Mouse (Mus musculus) myocyte (in vitro differentiated cells): ENCODE measurements around the gene Arhgef28. TPM values are rescaled to one million over a fixed set of nuclear protein-coding genes. Genes with fewer than 3 reads are reported as not detected.

Source experiments
- H3K27me3 ChIP-seq: one replicate; pipeline ENCODE4 v1.6.1; 2011; ENCODE audit not compliant: control insufficient read depth, insufficient read depth, insufficient read length
- H3K36me3 ChIP-seq: one replicate; pipeline ENCODE4 v1.6.1; 2011; ENCODE audit not compliant: control insufficient read depth, insufficient read depth
- H3K4me2 ChIP-seq: one replicate; pipeline ENCODE4 v1.6.1; 2011; ENCODE audit warnings: low read depth, control low read depth
- H3K4me3 ChIP-seq: one replicate; pipeline ENCODE4 v1.5.1; 2011; ENCODE audit warnings: mild to moderate bottlenecking, control low read depth, moderate library complexity
- H3K79me2 ChIP-seq: one replicate; pipeline ENCODE4 v1.6.1; 2011; ENCODE audit not compliant: control insufficient read depth, insufficient read depth
- H3ac ChIP-seq: one replicate; pipeline ENCODE4 v1.6.1; 2011; ENCODE audit not compliant: control insufficient read depth, insufficient read length
- CEBPB ChIP-seq: IDR thresholded peaks from 2 replicates; pipeline ENCODE4 v1.6.1; 2011; ENCODE audit warnings: mild to moderate bottlenecking, moderate library complexity; ENCODE audit not compliant: poor library complexity, insufficient read depth, severe bottlenecking
- E2F4 ChIP-seq: IDR thresholded peaks from one replicate; pipeline ENCODE4 v1.6.1; 2011; ENCODE audit warnings: mild to moderate bottlenecking, control low read depth, moderate library complexity; ENCODE audit not compliant: insufficient read depth
- MAX ChIP-seq: IDR thresholded peaks from one replicate; pipeline ENCODE4 v1.6.1; 2011; ENCODE audit warnings: low read depth, mild to moderate bottlenecking, control low read depth
- MYOD1 ChIP-seq, 3 experiments: IDR thresholded peaks; one replicate each; pipeline ENCODE4 v1.6.1; 2011; ENCODE audit warnings: control low read depth in 2 of 3, low read depth in 2 of 3, mild to moderate bottlenecking in 2 of 3, moderate library complexity in 1 of 3; ENCODE audit not compliant: insufficient read length in 2 of 3, control insufficient read depth in 1 of 3
- MYOG ChIP-seq, 3 experiments: IDR thresholded peaks; one replicate each; pipeline ENCODE4 v1.6.1; 2011; ENCODE audit warnings: control low read depth in 2 of 3, low read depth in 2 of 3, mild to moderate bottlenecking in 2 of 3; ENCODE audit not compliant: insufficient read length in 2 of 3, control insufficient read depth in 1 of 3, insufficient read depth in 1 of 3
- POLR2A ChIP-seq: IDR thresholded peaks from one replicate; pipeline ENCODE4 v1.6.1; 2011; ENCODE audit warnings: low read depth, mild to moderate bottlenecking, control low read depth, moderate library complexity; ENCODE audit not compliant: insufficient read length
- POLR2AphosphoS2 ChIP-seq: IDR thresholded peaks from one replicate; pipeline ENCODE4 v1.6.1; 2011; ENCODE audit warnings: low read depth, control low read depth; ENCODE audit not compliant: insufficient read length
- REST ChIP-seq: IDR thresholded peaks from one replicate; pipeline ENCODE4 v1.6.1; 2011; ENCODE audit warnings: mild to moderate bottlenecking, control low read depth, moderate library complexity; ENCODE audit not compliant: insufficient read depth, insufficient read length
- SRF ChIP-seq: IDR thresholded peaks from one replicate; pipeline ENCODE4 v1.6.1; 2011; ENCODE audit warnings: low read depth; ENCODE audit not compliant: control insufficient read depth, insufficient read length
- TCF12 ChIP-seq: IDR thresholded peaks from one replicate; pipeline ENCODE4 v1.6.1; 2011; ENCODE audit warnings: mild to moderate bottlenecking, control low read depth; ENCODE audit not compliant: poor library complexity, insufficient read depth, severe bottlenecking
- TCF3 ChIP-seq: IDR thresholded peaks from one replicate; pipeline ENCODE4 v1.6.1; 2011; ENCODE audit warnings: low read depth, control low read depth; ENCODE audit not compliant: insufficient read length
- USF1 ChIP-seq: IDR thresholded peaks from one replicate; pipeline ENCODE4 v1.6.1; 2011; ENCODE audit warnings: low read depth, mild to moderate bottlenecking, control low read depth, moderate library complexity
- polyA plus RNA-seq: library from polyadenylated mRNA; unstranded; fragments of >200 nt; fragmentation: generic; extraction: Trizol; gene quantifications from one replicate; pipeline ENCODE4 v1.2.1, GENCODE M21; 2012; ENCODE audit warnings: missing spikeins

The Arhgef28 gene
- polyA plus RNA-seq, 1 experiment = 0.76 TPM

DNA sequence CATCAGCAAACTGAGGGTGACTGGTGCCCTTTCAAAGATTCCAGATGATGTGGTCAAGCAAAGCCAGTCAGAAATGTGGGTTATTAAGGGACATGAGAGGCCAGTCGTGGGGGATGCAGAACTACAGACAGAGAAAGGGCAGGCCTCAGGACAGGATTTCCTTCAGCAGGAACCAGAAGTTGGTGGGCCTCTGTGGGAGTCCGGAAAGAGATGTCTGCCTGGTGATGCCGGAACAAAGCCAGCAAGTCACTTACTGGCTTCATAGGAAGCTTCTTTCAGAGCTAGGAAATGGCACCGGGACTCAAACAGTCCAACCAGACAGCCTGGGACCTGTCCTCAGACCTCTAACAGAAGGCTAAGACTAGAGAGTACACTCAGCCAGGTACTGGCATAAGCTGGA lies 67.5 kb downstream of the Arhgef28 start:
- TF ChIP-seq TCF12 = no peak
- TF ChIP-seq SRF = no peak
- TF ChIP-seq TCF3 = no peak
- no peak for TF ChIP-seq REST
- TF ChIP-seq POLR2AphosphoS2 = no peak
- Histone ChIP-seq H3K79me2 (no peaks in the 10 kb centered on the region), H3K27me3 (no peaks in the 10 kb centered on the region), H3ac (no peak overlapping the region), H3K36me3 (no peaks in the 10 kb centered on the region), H3K4me2 (no peak overlapping the region), H3K4me3 (no peak overlapping the region)

DNA sequence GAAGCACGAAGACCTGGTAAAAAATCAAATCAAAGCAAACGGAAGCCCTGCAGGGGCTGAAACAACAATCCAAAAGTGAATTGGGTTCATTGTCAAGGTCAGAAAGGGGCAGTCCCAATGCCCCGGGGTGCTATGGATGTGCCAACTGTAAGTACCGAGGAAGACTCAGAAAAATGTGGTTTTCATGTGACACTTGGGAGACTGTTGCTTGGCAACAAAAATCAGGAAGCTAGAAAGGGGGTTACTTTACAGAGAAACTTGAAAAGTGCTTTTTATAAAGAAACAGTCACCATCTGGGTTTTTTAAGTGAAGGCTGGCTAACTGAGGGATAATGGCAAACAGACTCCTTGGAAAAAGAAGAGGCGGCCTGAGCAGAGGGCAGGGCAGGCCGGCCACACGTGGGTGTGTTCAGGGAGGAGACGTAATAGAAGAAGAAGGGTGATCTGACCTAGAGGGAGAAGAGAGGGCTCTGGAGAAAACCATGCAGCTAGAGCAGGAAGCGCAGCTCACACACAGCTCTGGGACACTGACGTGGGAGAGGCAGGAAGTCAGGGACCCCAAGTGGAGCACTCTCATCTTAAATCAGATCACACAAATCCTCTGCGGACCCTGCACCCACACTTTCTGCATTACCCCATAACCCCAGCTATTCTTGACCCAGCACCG lies 70.2 kb downstream of the Arhgef28 start:
- Histone ChIP-seq H3K27me3 (no peaks in the 10 kb centered on the region), H3K4me2 (no peak overlapping the region), H3K36me3 (no peaks in the 10 kb centered on the region), H3ac (no peak overlapping the region), H3K4me3 (no peak overlapping the region), H3K79me2 (no peaks in the 10 kb centered on the region)
- TF ChIP-seq MAX (no peak), SRF (no peak), POLR2A (no peak), E2F4 (no peak), USF1 (no peak), REST (no peak), MYOG (IDR thresholded peaks at IDR 0.05; ENCODE audit: control insufficient read depth in 1 of 3, insufficient read depth in 1 of 3, insufficient read length in 2 of 3, low read depth in 2 of 3) (no peak), MYOD1 (IDR thresholded peaks at IDR 0.05; ENCODE audit: control insufficient read depth in 1 of 3, insufficient read length in 2 of 3, low read depth in 2 of 3) (no peak), TCF3 (no peak), POLR2AphosphoS2 (no peak)

DNA sequence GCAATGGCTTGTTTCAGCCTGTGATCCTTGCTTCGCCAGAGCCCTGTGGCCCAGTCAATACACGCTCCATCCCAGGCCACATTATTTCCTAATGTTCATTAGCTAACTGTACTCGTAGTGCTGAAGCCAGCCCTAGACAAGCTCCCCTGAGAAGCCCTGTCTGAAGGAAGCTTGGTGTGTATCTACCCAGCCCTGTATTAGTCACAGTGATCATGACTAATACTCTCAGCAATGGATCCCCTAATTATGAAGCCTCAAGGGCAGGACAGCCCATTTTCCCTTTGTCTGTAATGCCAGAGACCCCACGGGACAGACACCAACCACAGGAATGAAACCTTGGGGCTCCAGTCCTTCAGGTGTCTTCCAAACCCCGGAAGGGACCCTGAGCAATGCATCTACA lies 73.3 kb downstream of the Arhgef28 start:
- no peak overlapping the region for H3ac ChIP-seq
- no peak for TF ChIP-seq MAX
- TF ChIP-seq SRF = no peak
- TF ChIP-seq POLR2A = no peak
- no peak for TF ChIP-seq TCF12
- TF ChIP-seq POLR2AphosphoS2 = no peak
- no peak for TF ChIP-seq E2F4
- no peak for TF ChIP-seq MYOG (IDR thresholded peaks at IDR 0.05; ENCODE audit: control insufficient read depth in 1 of 3, insufficient read depth in 1 of 3, insufficient read length in 2 of 3, low read depth in 2 of 3)

DNA sequence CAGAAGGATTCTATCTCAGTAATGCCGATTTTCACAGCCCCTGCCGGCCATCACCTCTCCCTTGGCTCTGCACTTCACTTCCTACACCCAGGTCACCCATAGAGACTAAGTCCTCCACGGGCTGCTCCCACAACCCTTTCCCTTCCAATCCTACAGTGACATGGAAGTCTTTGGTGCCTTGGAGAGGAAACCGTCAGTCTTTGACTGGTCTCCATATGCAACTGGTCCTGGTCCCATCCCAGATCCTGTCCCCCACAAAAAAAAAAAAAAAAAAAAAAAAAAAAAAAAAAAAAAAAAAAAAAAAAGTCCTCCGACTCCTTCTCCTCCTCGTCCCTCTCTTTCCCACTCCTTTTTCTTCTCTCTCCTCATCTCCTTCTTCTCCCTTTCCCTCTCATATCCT lies 74.0 kb downstream of the Arhgef28 start:
- Histone ChIP-seq H3K4me2 (no peak overlapping the region), H3K4me3 (no peak overlapping the region), H3K36me3 (no peaks in the 10 kb centered on the region), H3K27me3 (peaks cover 6% of the 10 kb centered on the region), H3K79me2 (no peaks in the 10 kb centered on the region), H3ac (no peak overlapping the region)
- TF ChIP-seq TCF3 = no peak
- TF ChIP-seq POLR2AphosphoS2 = no peak
- TF ChIP-seq REST = no peak
- TF ChIP-seq MAX = no peak
- no peak for TF ChIP-seq POLR2A
- no peak for TF ChIP-seq USF1
- no peak for TF ChIP-seq E2F4
- TF ChIP-seq MYOG (IDR thresholded peaks at IDR 0.05; ENCODE audit: control insufficient read depth in 1 of 3, insufficient read depth in 1 of 3, insufficient read length in 2 of 3, low read depth in 2 of 3) = no peak
- TF ChIP-seq TCF12 = no peak
- TF ChIP-seq CEBPB = no peak
- no peak for TF ChIP-seq SRF
- TF ChIP-seq MYOD1 (IDR thresholded peaks at IDR 0.05; ENCODE audit: control insufficient read depth in 1 of 3, insufficient read length in 2 of 3, low read depth in 2 of 3) = no peak

More for the DNA sequence above, 73.3 kb downstream of the Arhgef28 start:
- Histone ChIP-seq H3K36me3 (no peaks in the 10 kb centered on the region), H3K27me3 (peaks cover 4% of the 10 kb centered on the region), H3K4me2 (no peak overlapping the region), H3K4me3 (no peak overlapping the region), H3K79me2 (no peaks in the 10 kb centered on the region)

DNA sequence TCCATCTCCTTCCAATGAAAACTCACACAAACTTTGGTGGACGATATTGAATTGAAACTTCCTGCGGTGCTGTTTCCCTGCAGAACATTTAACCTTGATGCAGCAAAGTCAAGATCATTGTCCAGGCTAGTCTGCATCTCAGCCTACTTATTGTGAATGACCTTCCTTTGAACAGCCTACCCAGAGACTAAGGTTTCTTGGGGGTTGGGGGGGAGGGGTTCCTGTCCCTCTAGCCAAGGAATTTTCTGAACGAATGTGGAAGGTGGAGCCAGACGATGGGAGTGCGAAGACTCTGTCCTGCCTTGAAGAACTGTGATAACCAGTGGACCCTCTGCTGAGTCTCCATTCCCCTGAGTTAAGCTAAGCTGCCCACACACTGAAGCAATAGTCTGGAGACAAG lies 80.6 kb downstream of the Arhgef28 start:
- TF ChIP-seq MAX (no peak), POLR2A (no peak), POLR2AphosphoS2 (no peak), REST (no peak), TCF3 (no peak), SRF (no peak), MYOG (IDR thresholded peaks at IDR 0.05; ENCODE audit: control insufficient read depth in 1 of 3, insufficient read depth in 1 of 3, insufficient read length in 2 of 3, low read depth in 2 of 3) (no peak), E2F4 (no peak), TCF12 (no peak), CEBPB (no peak), MYOD1 (IDR thresholded peaks at IDR 0.05; ENCODE audit: control insufficient read depth in 1 of 3, insufficient read length in 2 of 3, low read depth in 2 of 3) (no peak), USF1 (no peak)
- Histone ChIP-seq H3K4me2 (no peak overlapping the region), H3K79me2 (no peaks in the 10 kb centered on the region), H3K36me3 (no peaks in the 10 kb centered on the region), H3K4me3 (no peak overlapping the region), H3K27me3 (peaks cover 21% of the 10 kb centered on the region), H3ac (no peak overlapping the region)
